Mouse (Mus musculus): Measurements from ENCODE around the gene Espl1. TPM values are rescaled to one million over a fixed set of nuclear protein-coding genes. Genes with fewer than 3 reads are reported as not detected.

Gene Espl1
- polyA plus RNA-seq, 1 experiment from 2014 or later = 45.9 TPM

- ATAC-seq (ENCODE audit: insufficient read depth) (peak; percentile 77), DNase-seq (peak; percentile 53)
- TF ChIP-seq CTCF (IDR thresholded peaks at IDR 0.05; ENCODE audit: low read depth) = no peak
- Histone ChIP-seq H3K36me3 (ENCODE audit: insufficient read depth) (no peaks in the 10 kb centered on the region), H3K27me3 (ENCODE audit: insufficient read depth, low read length) (0 out of 2 replicates have a peak, but pooled peaks cover 1% of the 10 kb centered on the region), H3K27ac (ENCODE audit: low read depth) (no peak overlapping the region; the same call in 1 of the 2 replicates), H3K9ac (peak overlapping the region; percentile 1), H3K4me3 (ENCODE audit: low read depth, low read length) (no peak overlapping the region), H3K4me2 (peak overlapping the region; percentile 44), H3K4me1 (ENCODE audit: insufficient read depth) (peaks cover 3% of the 10 kb centered on the region; the same call in 1 of the 2 replicates), H3K9me3 (ENCODE audit: low read depth, low read length) (no peaks in the 10 kb centered on the region)
- WGBS = 4% methylated on average over 10 of the region's 10 CpGs
Observed at GRCm38 (mm10) chr15:102370727-102371126, 74.7 kb downstream of the Espl1 start.

Other genes with a start within 250 kb of the Espl1 start
- 134 and 137 TPM in 2 replicates for gene Eif4b, start 222.5 kb upstream of the Espl1 start, polyA plus RNA-seq (2014; fragmentation: Nextera tagmentation; extraction: Ambion mirVana)
- gene Tns2, start 195.9 kb upstream of the Espl1 start, polyA plus RNA-seq (2014; fragmentation: Nextera tagmentation; extraction: Ambion mirVana) = 48.3 and 56.9 TPM in 2 replicates
- 11.5 and 13.6 TPM in 2 replicates for gene Spryd3, start 160.0 kb upstream of the Espl1 start, polyA plus RNA-seq (2014; fragmentation: Nextera tagmentation; extraction: Ambion mirVana)
- 6.8 and 7.2 TPM in 2 replicates for gene Igfbp6, start 151.9 kb upstream of the Espl1 start, polyA plus RNA-seq (2014; fragmentation: Nextera tagmentation; extraction: Ambion mirVana)
- gene Soat2, start 145.7 kb upstream of the Espl1 start, polyA plus RNA-seq (2014; fragmentation: Nextera tagmentation; extraction: Ambion mirVana) = 0.16 and 0.19 TPM in 2 replicates
- 60.4 and 64.1 TPM in 2 replicates for gene Zfp740, start 93.0 kb upstream of the Espl1 start, polyA plus RNA-seq (2014; fragmentation: Nextera tagmentation; extraction: Ambion mirVana)
- gene Csad, start 91.5 kb upstream of the Espl1 start, polyA plus RNA-seq (2014; fragmentation: Nextera tagmentation; extraction: Ambion mirVana) = 59.1 and 68.1 TPM in 2 replicates
- 1.4 and 2.6 TPM in 2 replicates for gene Itgb7, start 64.3 kb upstream of the Espl1 start, polyA plus RNA-seq (2014; fragmentation: Nextera tagmentation; extraction: Ambion mirVana)
- 38.5 and 38.7 TPM in 2 replicates for gene Rarg, start 38.7 kb upstream of the Espl1 start, polyA plus RNA-seq (2014; fragmentation: Nextera tagmentation; extraction: Ambion mirVana)
- gene Gm9918, start 25.7 kb upstream of the Espl1 start, polyA plus RNA-seq (2014; fragmentation: Nextera tagmentation; extraction: Ambion mirVana) = 0.38 and 0.82 TPM in 2 replicates
- 63.1 and 64.0 TPM in 2 replicates for gene Mfsd5, start 16.8 kb upstream of the Espl1 start, polyA plus RNA-seq (2014; fragmentation: Nextera tagmentation; extraction: Ambion mirVana)
- gene Pfdn5, start 29.9 kb downstream of the Espl1 start, polyA plus RNA-seq (2014; fragmentation: Nextera tagmentation; extraction: Ambion mirVana) = 477 and 511 TPM in 2 replicates
- 111 and 113 TPM in 2 replicates for gene Myg1, start 35.4 kb downstream of the Espl1 start, polyA plus RNA-seq (2014; fragmentation: Nextera tagmentation; extraction: Ambion mirVana)
- 99.1 and 103 TPM in 2 replicates for gene Aaas, start 54.5 kb downstream of the Espl1 start, polyA plus RNA-seq (2014; fragmentation: Nextera tagmentation; extraction: Ambion mirVana)
- 0.55 and 0.64 TPM in 2 replicates for gene Sp7, start 70.9 kb downstream of the Espl1 start, polyA plus RNA-seq (2014; fragmentation: Nextera tagmentation; extraction: Ambion mirVana)
- 15.3 and 16.1 TPM in 2 replicates for gene Sp1, start 109.9 kb downstream of the Espl1 start, polyA plus RNA-seq (2014; fragmentation: Nextera tagmentation; extraction: Ambion mirVana)
- 0.21 and 0.85 TPM in 2 replicates for gene Amhr2, start 149.1 kb downstream of the Espl1 start, polyA plus RNA-seq (2014; fragmentation: Nextera tagmentation; extraction: Ambion mirVana)
- 70.9 and 73.8 TPM in 2 replicates for gene Prr13, start 162.8 kb downstream of the Espl1 start, polyA plus RNA-seq (2014; fragmentation: Nextera tagmentation; extraction: Ambion mirVana)
- gene Pcbp2, start 174.3 kb downstream of the Espl1 start, polyA plus RNA-seq (2014; fragmentation: Nextera tagmentation; extraction: Ambion mirVana) = 280 and 281 TPM in 2 replicates
- not detected in 2 replicates for gene Gm10337, start 207.5 kb downstream of the Espl1 start, polyA plus RNA-seq (2014; fragmentation: Nextera tagmentation; extraction: Ambion mirVana)
- gene Map3k12, start 220.8 kb downstream of the Espl1 start, polyA plus RNA-seq (2014; fragmentation: Nextera tagmentation; extraction: Ambion mirVana) = 13.2 and 13.9 TPM in 2 replicates
- 74.5 and 81.2 TPM in 2 replicates for gene Tarbp2, start 221.9 kb downstream of the Espl1 start, polyA plus RNA-seq (2014; fragmentation: Nextera tagmentation; extraction: Ambion mirVana)
- 1.9 and 2.9 TPM in 2 replicates for gene Npff, start 228.7 kb downstream of the Espl1 start, polyA plus RNA-seq (2014; fragmentation: Nextera tagmentation; extraction: Ambion mirVana)